Mouse (Mus musculus) hindbrain, embryonic 14.5 days (tissue): ENCODE measurements around the gene Atxn1. TPM values are rescaled to one million over a fixed set of nuclear protein-coding genes. Genes with fewer than 3 reads are reported as not detected.
A peak's percentile ranks its signal among the peaks of the same experiment; 100 is the strongest.

Source experiments
- ATAC-seq: fragments of 200-750 bp; cut with Nextera tagmentation; 2 replicates; pipeline ENCODE4 v1.8.0; 2017; ENCODE audit warnings: moderate number of reproducible peaks, mild to moderate bottlenecking, moderate TSS enrichment, moderate library complexity; ENCODE audit not compliant: low FRiP score
- DNase-seq: peaks from one replicate; pipeline ENCODE4 v3.0.0-alpha.2; 2015; ENCODE audit warnings: low spot score
- H3K27ac ChIP-seq: fragments of 300-500 bp; sonication (generic); 2 replicates; pipeline ENCODE4 v1.5.1; 2014; ENCODE audit warnings: mild to moderate bottlenecking, moderate library complexity
- H3K27me3 ChIP-seq: fragments of 300-500 bp; sonication (generic); 2 replicates; pipeline ENCODE4 v1.6.1; 2014; ENCODE audit warnings: mild to moderate bottlenecking, low read length, mixed read lengths; ENCODE audit not compliant: control insufficient read depth, insufficient read depth
- H3K36me3 ChIP-seq: fragments of 300-500 bp; sonication (generic); replicated peaks from 2 replicates; pipeline ENCODE4 v1.6.1; 2014; ENCODE audit not compliant: control insufficient read depth, insufficient read depth
- H3K4me1 ChIP-seq: fragments of 300-500 bp; sonication (generic); replicated peaks from 2 replicates; pipeline ENCODE4 v1.6.1; 2014; ENCODE audit warnings: antibody characterized with exemption, low read length, mixed read lengths; ENCODE audit not compliant: control insufficient read depth, insufficient read depth
- H3K4me2 ChIP-seq: fragments of 300-500 bp; sonication (generic); replicated peaks from 2 replicates; pipeline ENCODE4 v1.6.1; 2014; ENCODE audit warnings: mild to moderate bottlenecking, moderate library complexity
- H3K4me3 ChIP-seq: fragments of 300-500 bp; sonication (generic); replicated peaks from 2 replicates; pipeline ENCODE4 v1.5.1; 2014; ENCODE audit warnings: mild to moderate bottlenecking, low read length
- H3K9ac ChIP-seq: fragments of 300-500 bp; sonication (generic); 2 replicates; pipeline ENCODE4 v1.6.1; 2014
- H3K9me3 ChIP-seq: fragments of 300-500 bp; sonication (generic); 2 replicates; pipeline ENCODE4 v1.6.1; 2016; ENCODE audit warnings: low read length; ENCODE audit not compliant: control insufficient read depth
- WGBS: fragments of 180-500 bp; shearing (Covaris S2); extraction: QIAGEN DNeasy Blood & Tissue Kit; methylation state at CpG from one replicate; pipeline ENCODE4 v1.1.7; 2014; 5-methylcytosine and 5-hydroxymethylcytosine counted together
- polyA plus RNA-seq: library from polyadenylated mRNA; unstranded; fragments of >200 nt; fragmentation: Nextera tagmentation; extraction: Ambion mirVana; gene quantifications from 2 replicates; pipeline ENCODE4 v1.2.1, GENCODE M21; 2014

Atxn1 gene
- polyA plus RNA-seq, 1 experiment from 2014 or later, result 8.1 TPM

DNA sequence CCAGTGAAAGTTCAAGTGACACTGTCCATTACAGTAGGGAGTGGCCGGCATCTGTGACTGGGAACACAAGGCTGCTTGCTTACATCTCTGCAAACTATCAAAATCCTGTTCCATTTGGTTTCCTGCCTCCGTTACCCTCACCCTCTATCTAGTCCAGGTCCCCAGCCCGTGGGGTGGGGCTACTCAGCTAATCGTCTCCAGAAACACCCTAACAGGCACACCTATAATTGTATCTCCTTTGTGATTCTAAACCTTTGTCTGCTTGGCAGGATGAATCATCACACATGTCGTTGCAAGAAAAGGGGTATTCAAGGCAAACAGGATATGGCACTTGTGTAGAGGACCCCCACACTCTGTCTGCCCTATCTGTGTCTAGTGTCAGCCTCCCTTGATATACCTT, 417.3 kb downstream of the Atxn1 start:
- H3K9ac ChIP-seq, result no peak overlapping the region
- no peak overlapping the region for H3K4me3 ChIP-seq
- 82% methylated on average over 5 of the region's 5 CpGs for WGBS
- H3K4me2 ChIP-seq, result no peak overlapping the region
- ATAC-seq (no peak), DNase-seq (no peak)
- H3K36me3 ChIP-seq, result no peaks in the 10 kb centered on the region
- H3K4me1 ChIP-seq, result no peaks in the 10 kb centered on the region
- H3K27ac ChIP-seq, result no peak overlapping the region
- H3K27me3 ChIP-seq, result no peaks in the 10 kb centered on the region
- H3K9me3 ChIP-seq, result no peaks in the 10 kb centered on the region

DNA sequence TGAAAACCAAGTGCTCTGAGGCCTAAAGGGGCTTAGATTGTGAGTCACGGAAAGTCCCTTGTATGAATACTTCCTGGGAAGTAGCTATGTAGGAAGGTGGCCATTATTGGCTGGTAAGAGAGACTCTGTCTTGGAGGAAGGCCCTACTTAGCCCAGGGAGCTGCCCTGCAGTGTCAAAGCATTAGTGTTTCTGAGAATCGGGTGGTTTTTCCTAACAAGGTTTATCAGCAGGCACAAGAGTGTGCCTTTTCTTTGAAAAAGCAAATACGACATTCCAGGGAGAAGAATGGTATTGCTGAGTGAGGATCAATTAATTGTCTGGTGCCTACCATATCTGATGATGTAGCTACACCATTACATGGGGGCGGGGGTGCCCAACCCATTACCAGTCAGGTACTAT, 417.9 kb downstream of the Atxn1 start:
- DNase-seq (no peak), ATAC-seq (no peak)
- Histone ChIP-seq H3K4me1 (no peaks in the 10 kb centered on the region), H3K9ac (no peak overlapping the region), H3K36me3 (no peaks in the 10 kb centered on the region), H3K9me3 (no peaks in the 10 kb centered on the region), H3K4me3 (no peak overlapping the region), H3K4me2 (no peak overlapping the region), H3K27ac (no peak overlapping the region), H3K27me3 (no peaks in the 10 kb centered on the region)
- WGBS, result 80% methylated on average over 4 of the region's 4 CpGs

DNA sequence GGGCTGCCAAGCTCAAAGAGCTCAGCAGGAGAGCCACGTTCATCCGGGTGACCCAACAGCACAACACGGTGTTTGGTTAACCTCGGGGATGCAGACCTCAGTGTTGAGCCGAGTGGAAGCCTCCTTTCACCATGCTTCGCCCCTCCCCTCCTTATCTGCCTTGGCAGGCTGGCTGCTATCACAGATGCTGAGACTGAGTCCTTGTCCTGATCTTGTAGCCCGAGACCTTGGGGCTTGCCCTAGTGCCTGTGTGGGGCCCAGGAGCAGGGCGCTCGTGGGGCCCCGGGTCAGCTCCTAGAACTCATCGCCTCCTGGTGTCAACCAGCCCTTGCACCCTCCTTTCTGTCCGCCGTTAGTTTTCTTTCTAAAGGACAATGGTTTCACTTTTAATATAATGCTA, 418.8 kb downstream of the Atxn1 start:
- H3K36me3 ChIP-seq, result no peaks in the 10 kb centered on the region
- H3K4me3 ChIP-seq, result no peak overlapping the region
- no peaks in the 10 kb centered on the region for H3K27me3 ChIP-seq
- H3K9ac ChIP-seq, result no peak overlapping the region
- 86% methylated on average over 13 of the region's 13 CpGs for WGBS
- no peaks in the 10 kb centered on the region for H3K9me3 ChIP-seq
- H3K4me2 ChIP-seq, result no peak overlapping the region
- H3K27ac ChIP-seq, result no peak overlapping the region
- no peak for ATAC-seq
- no peak for DNase-seq
- H3K4me1 ChIP-seq, result no peaks in the 10 kb centered on the region

DNA sequence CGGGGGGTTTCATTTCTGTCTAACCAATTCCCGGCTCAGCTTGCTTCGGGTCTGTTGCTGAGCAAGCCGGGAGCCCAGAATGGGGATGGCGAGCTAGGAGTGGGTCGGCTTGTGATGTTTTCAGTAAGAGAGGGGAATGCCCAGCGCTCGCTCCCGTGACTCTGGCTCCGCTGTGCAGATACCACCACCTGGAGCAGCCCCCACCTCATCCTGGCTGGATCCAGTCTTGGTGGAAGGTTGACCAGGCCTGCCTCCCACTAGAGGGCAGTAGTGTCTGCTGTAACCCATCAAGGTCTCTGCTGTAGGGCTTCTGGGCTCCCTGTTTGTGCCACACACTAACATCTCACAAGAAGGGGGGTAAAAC, 425.6 kb downstream of the Atxn1 start:
- peak; percentile 94 for ATAC-seq
- peak overlapping the region; percentile 55 for H3K9ac ChIP-seq
- peak; percentile 88 for DNase-seq
- no peaks in the 10 kb centered on the region for H3K36me3 ChIP-seq
- H3K9me3 ChIP-seq, result no peaks in the 10 kb centered on the region
- H3K27ac ChIP-seq, result peak overlapping the region; percentile 88
- 2% methylated on average over 10 of the region's 10 CpGs for WGBS
- peak overlapping the region; percentile 32 for H3K4me3 ChIP-seq
- 0 out of 2 replicates have a peak, but pooled peaks cover 3% of the 10 kb centered on the region for H3K4me1 ChIP-seq
- H3K4me2 ChIP-seq, result peak overlapping the region; percentile 72
- no peaks in the 10 kb centered on the region for H3K27me3 ChIP-seq

DNA sequence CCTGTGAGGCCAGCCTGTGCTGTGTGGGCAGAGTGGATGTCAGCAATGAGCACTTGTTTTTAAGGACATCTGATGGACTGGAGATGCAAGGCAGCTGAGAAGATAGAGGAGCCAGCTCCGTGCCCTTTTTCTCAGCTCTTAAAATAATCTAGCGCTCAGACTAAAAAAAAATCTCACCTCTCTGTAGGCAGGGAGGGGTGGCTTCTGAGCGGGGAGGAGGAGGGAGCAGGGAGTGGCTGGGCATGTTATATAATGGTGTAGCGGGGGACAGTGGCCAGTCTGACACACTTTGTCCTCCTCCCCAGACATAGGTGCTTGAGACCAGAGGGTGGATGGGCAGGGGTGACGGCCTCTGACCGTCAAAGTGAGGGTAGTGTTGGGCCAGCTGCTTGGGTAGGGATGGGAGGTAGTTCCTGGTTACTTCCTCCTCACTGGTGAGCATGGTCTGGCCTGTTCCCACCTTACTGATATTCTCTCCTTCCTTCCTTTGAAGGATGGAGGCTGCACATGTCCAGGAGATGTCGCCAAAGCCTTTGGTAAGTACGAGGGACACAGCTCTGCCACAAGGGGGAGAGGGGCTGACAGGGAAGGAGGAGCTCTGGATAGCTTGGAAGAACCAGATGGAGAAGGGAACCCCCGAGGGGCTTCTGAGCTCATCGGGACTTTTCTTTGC, 426.1 kb downstream of the Atxn1 start:
- Histone ChIP-seq H3K9me3 (no peaks in the 10 kb centered on the region), H3K27me3 (no peaks in the 10 kb centered on the region), H3K27ac (peak overlapping the region; percentile 88), H3K4me2 (peak overlapping the region; percentile 72), H3K36me3 (no peaks in the 10 kb centered on the region), H3K4me1 (0 out of 2 replicates have a peak, but pooled peaks cover 3% of the 10 kb centered on the region), H3K9ac (peak overlapping the region; percentile 55), H3K4me3 (peak overlapping the region; percentile 32)
- ATAC-seq, result peak; percentile 93
- peak; percentile 86 for DNase-seq
- WGBS, result 37% methylated on average over 10 of the region's 10 CpGs

DNA sequence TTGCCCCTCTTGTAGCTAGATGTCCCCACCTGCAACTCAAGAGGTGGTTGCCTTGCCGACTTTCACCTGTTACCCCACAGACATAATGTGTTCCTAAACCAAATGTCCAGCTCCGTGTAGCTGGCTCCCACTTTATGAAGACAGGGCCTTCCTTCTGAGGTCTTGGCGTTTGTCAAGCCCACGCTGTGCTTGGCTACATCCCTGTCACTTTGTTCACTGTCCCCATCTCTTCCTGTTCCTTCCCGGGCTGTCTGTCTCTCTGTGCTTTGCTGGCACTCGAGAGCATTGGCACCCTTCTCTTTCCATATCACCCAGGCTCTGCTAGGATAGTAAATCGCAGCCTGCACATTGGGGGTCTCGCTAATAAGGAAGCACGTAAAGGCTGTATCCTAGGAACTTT, 426.7 kb downstream of the Atxn1 start:
- no peaks in the 10 kb centered on the region for H3K36me3 ChIP-seq
- 0 out of 2 replicates have a peak, but pooled peaks cover 3% of the 10 kb centered on the region for H3K4me1 ChIP-seq
- WGBS, result 86% methylated on average over 9 of the region's 9 CpGs
- no peak overlapping the region for H3K4me3 ChIP-seq
- no peak for DNase-seq
- no peak for ATAC-seq
- no peak overlapping the region for H3K4me2 ChIP-seq
- no peaks in the 10 kb centered on the region for H3K9me3 ChIP-seq
- H3K9ac ChIP-seq, result no peak overlapping the region
- H3K27ac ChIP-seq, result no peak overlapping the region
- no peaks in the 10 kb centered on the region for H3K27me3 ChIP-seq

DNA sequence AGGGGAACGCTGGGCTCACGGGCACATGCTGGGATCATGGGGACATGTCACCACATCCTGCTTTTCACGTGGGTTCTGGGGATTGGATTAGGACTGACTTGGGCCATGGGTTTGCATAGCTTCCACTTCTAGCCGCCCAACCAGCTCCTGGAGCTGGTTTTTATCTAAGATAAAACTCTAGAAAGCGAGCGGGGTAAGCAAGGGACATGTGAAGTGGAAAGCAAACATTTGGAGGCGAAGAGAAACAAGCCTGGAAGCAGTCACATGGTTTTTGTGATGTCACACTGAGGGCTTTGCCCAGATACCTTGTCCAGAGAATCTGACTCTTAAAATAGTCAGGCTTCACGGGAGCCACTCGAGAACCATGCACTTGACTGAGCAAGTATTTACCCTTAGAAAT, 427.7 kb downstream of the Atxn1 start:
- no peak for ATAC-seq
- H3K9me3 ChIP-seq, result no peaks in the 10 kb centered on the region
- no peak overlapping the region for H3K4me2 ChIP-seq
- 0 out of 2 replicates have a peak, but pooled peaks cover 3% of the 10 kb centered on the region for H3K4me1 ChIP-seq
- H3K4me3 ChIP-seq, result no peak overlapping the region
- H3K36me3 ChIP-seq, result no peaks in the 10 kb centered on the region
- H3K27ac ChIP-seq, result no peak overlapping the region
- H3K27me3 ChIP-seq, result no peaks in the 10 kb centered on the region
- H3K9ac ChIP-seq, result no peak overlapping the region
- DNase-seq, result no peak
- 90% methylated on average over 9 of the region's 9 CpGs for WGBS

DNA sequence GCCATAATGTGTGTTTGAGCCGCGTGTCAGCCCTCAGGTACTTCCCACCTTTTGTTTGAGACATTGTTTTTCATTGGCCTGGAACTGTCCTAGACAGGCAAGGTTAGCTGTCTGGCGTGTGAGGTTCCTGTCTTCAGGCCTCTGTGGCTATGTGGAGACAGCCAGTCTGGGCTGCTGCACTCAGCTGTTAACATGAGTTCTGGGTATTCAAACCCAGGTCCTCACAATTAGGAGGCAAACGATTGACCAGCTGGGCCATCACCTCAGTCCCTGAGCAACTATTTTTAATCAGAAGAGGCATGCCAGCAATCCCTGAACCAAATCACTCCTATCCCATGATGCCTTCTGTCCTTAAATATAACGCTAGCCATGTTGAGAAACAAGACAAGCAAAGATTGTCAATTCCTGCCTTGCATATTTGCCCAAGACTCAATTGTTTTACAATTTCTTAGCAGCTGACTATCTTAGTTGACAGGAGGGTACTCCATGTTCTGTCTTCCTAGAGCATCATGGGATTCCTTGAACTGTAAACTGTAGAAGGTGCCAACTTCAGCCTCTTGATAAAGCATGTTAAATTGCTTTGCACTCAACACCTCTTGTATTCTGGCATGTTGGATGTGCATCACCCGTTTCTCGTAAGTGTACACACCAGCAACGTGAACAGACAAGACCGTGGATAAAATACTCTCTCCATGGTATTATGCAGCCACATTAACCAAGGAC, 428.9 kb downstream of the Atxn1 start:
- 87% methylated on average over 9 of the region's 9 CpGs for WGBS
- Histone ChIP-seq H3K4me2 (no peak overlapping the region), H3K27me3 (no peaks in the 10 kb centered on the region), H3K9ac (no peak overlapping the region), H3K4me3 (no peak overlapping the region), H3K36me3 (no peaks in the 10 kb centered on the region), H3K4me1 (0 out of 2 replicates have a peak, but pooled peaks cover 3% of the 10 kb centered on the region), H3K27ac (no peak overlapping the region), H3K9me3 (no peaks in the 10 kb centered on the region)
- ATAC-seq (no peak), DNase-seq (no peak)

DNA sequence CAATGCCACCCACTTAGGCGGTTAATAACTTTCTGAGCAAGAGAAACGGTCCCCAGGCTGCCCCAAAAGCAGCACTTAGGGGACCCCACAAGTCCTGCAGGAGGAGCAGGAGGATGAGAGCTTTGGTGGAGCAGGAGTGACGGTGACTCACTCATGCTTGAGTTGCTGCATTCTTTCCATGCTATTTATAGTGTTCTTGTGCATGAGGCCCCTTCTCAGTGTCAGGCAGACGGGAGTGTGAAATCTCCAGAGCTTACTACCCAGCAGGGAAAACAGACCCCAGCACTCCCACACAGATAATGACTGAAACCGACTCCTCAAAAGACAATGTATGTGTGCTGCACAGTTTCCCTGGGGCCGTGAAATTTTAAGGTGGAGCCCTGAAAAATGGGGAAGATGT, 434.1 kb downstream of the Atxn1 start:
- Histone ChIP-seq H3K9ac (no peak overlapping the region), H3K27ac (no peak overlapping the region), H3K27me3 (no peaks in the 10 kb centered on the region), H3K4me2 (no peak overlapping the region), H3K4me1 (0 out of 2 replicates have a peak, but pooled peaks cover 13% of the 10 kb centered on the region), H3K36me3 (no peaks in the 10 kb centered on the region), H3K9me3 (no peaks in the 10 kb centered on the region), H3K4me3 (no peak overlapping the region)
- ATAC-seq, result no peak
- 25% methylated on average over 6 of the region's 6 CpGs for WGBS
- DNase-seq, result no peak
